Mouse (Mus musculus): ENCODE data around the gene Adora2b. TPM values are rescaled to one million over a fixed set of nuclear protein-coding genes. Genes with fewer than 3 reads are reported as not detected.

Gene Adora2b
- total RNA-seq, 2 experiments from 2014 or later: 6.9 to 9.5 TPM

DNA sequence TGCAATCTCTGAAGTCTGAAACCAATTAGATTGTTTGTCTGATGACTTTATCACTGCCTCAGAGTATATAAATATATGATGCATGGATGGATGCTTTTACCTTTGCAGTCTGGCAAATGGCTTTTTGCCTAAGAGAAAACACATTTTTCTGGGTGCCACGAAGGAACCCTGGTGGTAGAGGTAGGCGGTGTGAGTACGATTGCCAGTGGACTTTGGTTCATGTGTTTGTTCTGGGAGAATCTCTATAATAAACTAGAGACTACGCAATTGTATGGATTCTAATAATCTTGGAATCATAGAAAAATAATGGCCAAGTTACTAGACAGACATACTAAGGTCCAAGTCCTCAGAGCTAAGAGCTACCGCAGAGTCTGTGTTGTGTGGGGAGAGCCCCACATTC, 66.2 kb downstream of the Adora2b start:
- DNase-seq (ENCODE audit: low spot score in 2 of 2): no peak
- intact Hi-C loops (cut with DNase I): no loop called here

Other genes starting within 250 kb of the Adora2b start
- 10 to 100 TPM; 14.8 to 19.5 TPM for gene Zswim7, start 32.4 kb downstream of the Adora2b start, total RNA-seq (2021)
- gene Ttc19, start 32.5 kb downstream of the Adora2b start, total RNA-seq (2021): 10 to 100 TPM; 81.3 to 82.4 TPM
- gene Pigl, start 209.5 kb downstream of the Adora2b start, total RNA-seq (2021): 1 to 10 TPM; 6.5 to 7.2 TPM
- gene Ncor1, start 209.6 kb downstream of the Adora2b start, total RNA-seq (2021): 100 to 1,000 TPM; 244 to 270 TPM

Data from left cerebral cortex, postnatal 14 days (tissue).